Mouse (Mus musculus): ENCODE results near the gene Brpf1. TPM values are rescaled to one million over a fixed set of nuclear protein-coding genes. Genes with fewer than 3 reads are reported as not detected.
A peak's percentile ranks its signal among the peaks of the same experiment; 100 is the strongest.

Brpf1 gene
- polyA plus RNA-seq (2017; shearing (Covaris generic)), result 10 to 100 TPM; 10.6 to 11.2 TPM

DNA sequence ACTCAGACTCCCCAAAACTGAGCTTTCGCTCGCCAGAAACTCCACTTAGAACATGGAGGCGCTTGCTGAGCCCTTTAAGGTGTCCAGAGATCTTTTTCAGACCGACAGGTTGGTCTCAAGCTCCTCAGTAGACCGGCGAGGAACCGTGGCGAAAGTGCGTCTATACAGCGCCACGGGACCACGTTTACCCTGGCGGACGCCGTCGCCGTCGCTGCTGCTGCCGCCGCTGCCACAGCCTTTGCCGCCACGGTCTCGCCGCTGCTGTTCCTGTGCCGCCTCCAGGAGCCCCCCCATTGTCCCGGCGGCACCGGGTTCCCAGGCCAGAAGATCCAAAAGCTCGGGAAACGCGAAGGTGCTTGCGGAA is at the start of gene Brpf1:
TSS of gene Brpf1 (plus strand) at position 152 of the 364 bp plus-strand sequence.
- peak; percentile 13 for ATAC-seq

GRCm38 (mm10) chr6:113261174-113261858 is 45.6 kb upstream of the Brpf1 start:
- ATAC-seq, result no peak

GRCm38 (mm10) chr6:113263531-113263930 is 43.4 kb upstream of the Brpf1 start:
- no peak for ATAC-seq

DNA sequence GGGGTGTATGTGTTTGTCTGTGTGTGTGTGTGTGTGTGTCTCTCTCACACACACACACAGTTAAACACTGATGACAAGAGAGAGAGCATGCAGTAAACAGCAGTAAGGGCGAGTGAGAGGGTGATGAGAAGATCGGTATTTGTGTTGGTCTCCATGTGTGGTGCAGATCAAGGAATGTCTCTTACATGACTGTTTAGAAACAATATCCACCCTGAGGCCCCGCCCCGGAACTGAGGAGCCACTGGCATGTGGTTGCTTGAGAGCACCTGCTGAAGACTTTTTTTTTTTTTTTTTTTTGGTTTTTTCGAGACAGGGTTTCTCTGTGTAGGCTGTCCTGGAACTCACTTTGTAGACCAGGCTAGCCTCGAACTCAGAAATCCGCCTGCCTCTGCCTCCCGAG is 42.5 kb upstream of the Brpf1 start:
- ATAC-seq, result no peak

- no peak for ATAC-seq
Measured at GRCm38 (mm10) chr6:113266996-113267655, 39.8 kb upstream of the Brpf1 start.

- no peak for ATAC-seq
Measured at GRCm38 (mm10) chr6:113267988-113268387, 38.9 kb upstream of the Brpf1 start.

DNA sequence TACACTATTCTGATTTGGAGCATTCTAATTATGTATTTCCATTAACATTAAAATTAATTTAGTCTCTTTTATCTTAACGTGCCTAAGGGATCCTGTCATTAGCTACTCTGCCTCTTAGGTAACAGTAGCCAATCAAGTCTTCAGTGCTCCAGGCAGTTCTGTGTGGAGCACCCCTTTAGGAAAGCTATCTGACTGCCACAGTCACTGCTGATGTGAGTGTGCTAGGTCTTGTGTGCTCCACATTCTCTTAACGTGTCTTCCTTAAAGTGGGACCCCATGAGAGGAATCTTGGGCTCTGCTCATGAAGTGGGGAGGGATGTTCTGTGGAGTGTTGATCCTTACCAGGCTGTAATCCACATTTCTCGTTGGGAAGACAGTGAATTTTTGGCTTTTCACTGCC is 34.6 kb upstream of the Brpf1 start:
- ATAC-seq, result no peak

- ATAC-seq, result no peak
Measured at GRCm38 (mm10) chr6:113276846-113277245, 30.1 kb upstream of the Brpf1 start.

DNA sequence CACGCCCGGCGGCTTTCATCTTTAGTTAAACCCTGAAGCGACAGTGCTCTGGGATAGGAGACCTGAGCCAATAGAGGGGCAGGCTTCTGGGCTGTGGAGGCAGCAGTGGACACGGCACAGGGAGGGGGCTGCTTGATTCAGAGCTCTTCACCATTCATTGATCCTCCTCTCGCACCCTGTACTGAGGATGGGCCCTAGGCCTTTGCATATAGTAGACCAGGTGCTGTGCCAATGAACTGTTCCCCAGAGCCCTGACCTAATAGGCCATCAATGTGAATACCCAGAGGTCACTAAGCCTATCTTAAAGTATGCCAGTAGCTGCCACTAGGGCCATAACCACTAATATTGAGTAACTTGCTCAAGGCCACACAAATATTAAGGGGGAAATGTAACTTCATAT is 25.3 kb upstream of the Brpf1 start:
- no peak for ATAC-seq

GRCm38 (mm10) chr6:113282101-113282802 is 24.7 kb upstream of the Brpf1 start, which contains the start of gene Cpne9:
Gene Cpne9, plus strand, starts transcription at chr6:113282307.
- no peak for ATAC-seq

GRCm38 (mm10) chr6:113282969-113283368 is 24.0 kb upstream of the Brpf1 start:
- no peak for ATAC-seq

GRCm38 (mm10) chr6:113283500-113283899 is 23.4 kb upstream of the Brpf1 start:
- ATAC-seq, result no peak

DNA sequence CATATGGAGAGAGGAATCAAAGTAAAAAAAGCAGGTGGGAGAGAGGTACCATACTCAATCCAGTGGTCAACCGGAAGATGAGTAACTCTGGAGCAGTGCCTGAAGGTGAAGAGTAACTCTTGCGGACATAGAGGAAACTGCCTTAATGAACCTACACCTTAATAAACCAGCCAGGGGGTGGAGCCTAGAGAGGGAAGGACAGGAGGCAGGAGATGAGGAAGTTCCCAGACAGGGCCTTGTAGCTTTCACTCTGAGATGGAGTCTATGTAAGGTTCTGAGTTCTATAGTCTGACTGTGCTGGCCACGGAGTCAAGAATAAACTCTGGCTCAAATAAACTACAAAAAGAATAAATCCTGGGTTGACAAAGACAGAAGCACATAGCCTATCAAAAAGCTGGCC is 22.0 kb upstream of the Brpf1 start:
- no peak for ATAC-seq

GRCm38 (mm10) chr6:113286316-113286715 is 20.6 kb upstream of the Brpf1 start:
- no peak for ATAC-seq

GRCm38 (mm10) chr6:113287236-113287635 is 19.7 kb upstream of the Brpf1 start:
- ATAC-seq, result no peak

DNA sequence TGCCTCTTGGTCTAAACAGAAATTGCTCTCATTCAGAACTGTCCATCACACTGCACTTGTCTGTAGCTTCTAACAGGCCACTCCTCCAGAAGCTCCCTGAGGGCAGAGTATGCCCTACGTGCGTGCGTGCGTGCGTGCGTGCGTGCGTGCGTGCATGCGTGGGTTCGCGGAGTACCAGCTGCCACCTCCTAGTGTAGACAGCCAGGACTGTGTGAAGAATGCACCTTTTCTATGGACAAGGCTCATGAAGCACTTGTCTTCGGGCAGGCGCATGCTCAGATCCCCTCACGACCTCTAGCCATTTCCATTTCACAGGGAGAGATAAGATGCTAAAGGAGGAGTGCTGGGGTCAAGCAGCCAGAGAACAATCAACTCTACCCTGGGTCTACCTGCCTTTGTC is 17.6 kb upstream of the Brpf1 start:
- no peak for ATAC-seq

DNA sequence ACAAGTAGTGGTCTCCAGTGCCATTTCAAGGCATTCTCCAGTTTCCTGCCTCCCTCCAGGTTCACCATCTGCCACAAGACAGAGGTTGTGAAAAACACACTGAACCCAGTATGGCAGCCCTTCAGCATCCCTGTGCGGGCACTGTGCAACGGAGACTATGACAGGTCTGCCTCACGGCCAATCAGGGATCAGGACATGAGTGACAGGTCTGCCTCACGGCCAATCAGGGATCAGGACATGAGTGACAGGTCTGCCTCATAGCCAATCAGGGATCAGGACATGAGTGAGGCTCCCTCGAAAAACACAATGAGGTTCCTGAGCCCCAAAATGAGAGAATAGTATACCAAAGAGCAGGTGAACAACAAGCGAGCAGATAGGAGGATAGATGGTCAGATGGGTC is 16.6 kb upstream of the Brpf1 start:
- ATAC-seq, result no peak

DNA sequence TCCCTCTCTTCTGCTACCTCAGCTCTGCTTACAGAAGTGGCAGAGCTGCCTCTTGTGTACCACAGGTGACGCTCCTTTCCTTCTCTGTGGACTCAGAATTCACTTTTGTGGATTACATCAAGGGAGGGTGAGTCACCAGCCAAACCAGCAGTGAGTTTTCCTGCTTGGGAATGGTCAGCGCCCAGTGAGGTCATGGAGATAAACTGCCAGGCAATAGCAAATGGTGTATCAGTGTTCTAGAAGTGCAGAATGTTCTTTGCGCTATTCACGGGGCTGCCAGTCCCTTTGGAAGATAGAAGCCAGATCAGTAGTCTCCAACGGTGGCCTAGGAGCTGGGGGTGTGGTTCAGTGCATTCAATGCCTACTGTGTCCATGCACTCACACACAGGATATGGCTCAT is 14.0 kb upstream of the Brpf1 start:
- ATAC-seq, result no peak

DNA sequence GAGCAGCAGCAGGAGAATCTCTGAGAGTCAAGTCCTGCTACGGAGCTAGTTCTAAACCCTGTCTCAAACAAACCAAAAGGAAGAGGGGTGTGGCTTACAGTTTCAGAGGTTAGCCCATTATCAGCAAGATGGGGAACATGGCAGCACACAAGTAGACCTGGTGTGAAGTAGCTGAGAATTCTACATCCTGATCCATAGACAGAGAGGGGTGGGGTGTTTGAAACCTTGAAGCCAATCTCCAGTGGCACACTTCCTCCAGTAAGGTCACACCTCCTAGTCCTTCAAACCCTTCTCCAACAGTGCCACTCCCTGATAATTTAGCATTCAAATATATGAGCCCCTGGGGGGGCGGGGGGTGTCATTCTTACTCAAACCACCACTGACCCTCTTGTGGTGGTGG is 10.9 kb upstream of the Brpf1 start:
- ATAC-seq, result no peak

DNA sequence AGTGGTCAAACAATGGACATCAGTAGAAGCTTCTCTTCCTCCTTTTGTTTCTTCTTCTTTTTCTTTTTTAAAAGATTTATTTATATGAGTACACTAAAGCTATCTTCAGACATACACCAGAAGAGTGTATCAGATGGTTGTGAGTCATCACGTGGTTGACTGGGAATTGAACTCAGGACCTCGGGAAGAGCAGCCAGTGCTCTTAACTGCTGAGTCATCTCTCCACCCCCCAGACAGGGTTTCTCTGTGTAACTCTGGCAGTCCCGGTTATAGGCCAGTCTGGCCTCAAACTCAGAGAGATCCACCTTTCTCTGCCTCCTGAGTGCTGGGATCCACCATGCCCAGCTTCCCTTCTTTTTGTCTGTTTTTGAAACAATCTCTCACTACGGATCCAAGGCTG is 10.3 kb upstream of the Brpf1 start:
- no peak for ATAC-seq

- no peak for ATAC-seq
Measured at GRCm38 (mm10) chr6:113301350-113301749, 5.6 kb upstream of the Brpf1 start.

DNA sequence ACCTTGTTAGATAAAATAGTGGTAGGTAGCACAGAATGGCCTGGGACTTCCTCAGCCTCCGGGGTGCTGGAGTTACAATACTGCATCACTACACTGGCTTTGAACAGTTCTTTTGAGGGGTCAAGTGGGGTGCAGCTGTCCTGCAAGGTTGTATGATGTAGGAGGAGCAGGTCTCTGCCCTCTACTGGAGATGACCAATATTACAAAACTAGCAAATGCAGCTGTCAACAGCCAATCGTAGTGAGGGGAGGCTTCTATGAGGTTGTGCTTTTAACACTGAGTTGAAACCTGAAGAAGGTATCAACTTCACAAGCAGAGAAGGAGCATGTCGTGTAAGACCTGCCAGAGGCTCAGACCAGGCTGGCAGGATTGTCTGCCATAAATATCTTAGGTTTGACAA is 4.7 kb upstream of the Brpf1 start:
- ATAC-seq, result no peak

- peak; percentile 89 for ATAC-seq
Measured at GRCm38 (mm10) chr6:113306322-113306985, 483 bp upstream of the Brpf1 start.

All from activated CD4-positive, CD25-positive, alpha-beta regulatory T cell, adult 4 months (primary cell).